Mouse (Mus musculus) ES-Bruce4 (cell line): ENCODE results near the gene Artn. TPM values are rescaled to one million over a fixed set of nuclear protein-coding genes. Genes with fewer than 3 reads are reported as not detected.

Experiments
- H3K27ac ChIP-seq: 2 replicates; pipeline ENCODE4 v1.5.1; 2012; ENCODE audit warnings: low read length, inconsistent platforms; ENCODE audit not compliant: insufficient read depth
- H3K27me3 ChIP-seq: 2 replicates; pipeline ENCODE4 v1.6.1; 2012; ENCODE audit warnings: mild to moderate bottlenecking, low read length, inconsistent platforms; ENCODE audit not compliant: control insufficient read depth, poor library complexity, insufficient read depth, severe bottlenecking
- H3K36me3 ChIP-seq: 2 replicates; pipeline ENCODE4 v1.6.1; 2012; ENCODE audit warnings: inconsistent platforms, mild to moderate bottlenecking, low read length, moderate library complexity; ENCODE audit not compliant: control insufficient read depth, poor library complexity, insufficient read depth, severe bottlenecking
- H3K4me1 ChIP-seq: one replicate; pipeline ENCODE4 v1.8.1; 2011; ENCODE audit warnings: low read length; ENCODE audit not compliant: control insufficient read depth, insufficient read depth
- H3K4me3 ChIP-seq: 2 replicates; pipeline ENCODE4 v1.5.1; 2011; ENCODE audit warnings: low read depth, mild to moderate bottlenecking, low read length
- H3K9ac ChIP-seq: 2 replicates; pipeline ENCODE4 v1.6.1; 2012; ENCODE audit warnings: low read depth, mild to moderate bottlenecking, inconsistent platforms; ENCODE audit not compliant: poor library complexity, severe bottlenecking
- H3K9me3 ChIP-seq: replicated peaks from 2 replicates; pipeline ENCODE4 v1.6.1; 2012; ENCODE audit warnings: mild to moderate bottlenecking, low read length, inconsistent platforms; ENCODE audit not compliant: control insufficient read depth, poor library complexity, insufficient read depth, severe bottlenecking
- CTCF ChIP-seq: IDR thresholded peaks from one replicate; pipeline ENCODE4 v1.8.1; 2011; ENCODE audit warnings: low read depth, low read length
- EP300 ChIP-seq: IDR thresholded peaks from 2 replicates; pipeline ENCODE4 v1.6.1; 2011; ENCODE audit warnings: low read depth, low read length; ENCODE audit not compliant: insufficient read depth
- POLR2A ChIP-seq: IDR thresholded peaks from one replicate; pipeline ENCODE4 v1.8.1; 2011; ENCODE audit warnings: low read length; ENCODE audit not compliant: insufficient read depth
- polyA plus RNA-seq: library from polyadenylated mRNA; stranded (reverse); fragments of >200 nt; gene quantifications from 2 replicates; pipeline ENCODE4 v1.2.4, GENCODE M21; 2011; ENCODE audit warnings: low read depth; ENCODE audit not compliant: missing spikeins, insufficient read depth, insufficient read length

Gene Artn
- polyA plus RNA-seq, 1 experiment: 6.1 TPM

DNA sequence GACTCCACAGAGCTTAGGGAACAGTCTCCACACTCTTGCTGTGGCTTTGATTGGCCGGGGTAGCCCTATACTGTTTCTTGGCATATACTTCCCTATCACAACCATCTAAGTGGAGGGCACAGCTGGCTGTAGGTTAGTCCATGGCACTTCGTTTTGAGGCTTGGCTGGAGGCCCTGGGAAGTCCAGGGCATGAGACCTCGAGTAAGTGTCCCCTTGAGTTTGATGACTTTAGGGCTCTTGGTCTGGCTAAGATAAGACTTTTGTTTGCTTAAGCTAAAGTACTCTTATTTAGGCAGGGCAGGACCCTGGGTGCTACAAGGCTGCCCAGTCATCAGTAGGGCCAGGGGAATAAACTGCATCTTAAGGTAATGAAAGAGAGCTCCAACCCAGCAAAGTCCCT, 31.5 kb downstream of the Artn start:
- Histone ChIP-seq H3K9me3 (no peaks in the 10 kb centered on the region), H3K4me1 (no peaks in the 10 kb centered on the region), H3K4me3 (no peak overlapping the region), H3K36me3 (peaks cover 11% of the 10 kb centered on the region), H3K27ac (no peak overlapping the region), H3K27me3 (no peaks in the 10 kb centered on the region), H3K9ac (no peak overlapping the region)
- TF ChIP-seq POLR2A: no peak
- TF ChIP-seq CTCF: no peak
- TF ChIP-seq EP300: no peak

- H3K27ac ChIP-seq: no peak overlapping the region
- peaks cover 3% of the 10 kb centered on the region; the same call in 1 of the 2 replicates for H3K36me3 ChIP-seq
- TF ChIP-seq CTCF (no peak), EP300 (no peak), POLR2A (no peak)
- no peak overlapping the region for H3K4me3 ChIP-seq
- H3K9me3 ChIP-seq: no peaks in the 10 kb centered on the region
- H3K4me1 ChIP-seq: peaks cover 2% of the 10 kb centered on the region
- no peak overlapping the region for H3K9ac ChIP-seq
- H3K27me3 ChIP-seq: no peaks in the 10 kb centered on the region
These were observed 33.5 kb downstream of the Artn start for GRCm38 (mm10) chr4:117896031-117896430.

DNA sequence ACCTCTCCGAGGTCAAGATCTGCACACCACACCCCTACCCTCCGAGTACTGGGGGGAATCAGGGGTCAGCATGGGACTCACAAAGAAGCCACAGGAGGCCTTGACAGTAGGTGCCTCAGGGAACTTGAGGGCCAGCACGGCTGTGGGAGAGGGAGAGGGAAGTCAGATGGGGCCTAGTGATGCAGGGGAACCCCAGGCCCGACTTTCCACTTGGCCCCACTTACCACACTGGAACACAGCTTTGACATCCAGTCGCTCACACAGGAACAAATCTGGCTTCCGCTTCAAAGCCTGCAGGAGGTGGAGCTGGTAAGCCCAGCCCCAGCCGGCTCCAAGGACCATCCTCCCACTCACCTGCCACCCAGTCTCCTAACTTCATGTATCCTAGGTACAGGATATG, 34.2 kb downstream of the Artn start:
- Histone ChIP-seq H3K27me3 (no peaks in the 10 kb centered on the region), H3K9ac (no peak overlapping the region), H3K4me3 (no peak overlapping the region), H3K36me3 (peaks cover 4% of the 10 kb centered on the region; the same call in 1 of the 2 replicates), H3K4me1 (peaks cover 2% of the 10 kb centered on the region), H3K9me3 (no peaks in the 10 kb centered on the region), H3K27ac (no peak overlapping the region)
- TF ChIP-seq CTCF (no peak), EP300 (no peak), POLR2A (no peak)

DNA sequence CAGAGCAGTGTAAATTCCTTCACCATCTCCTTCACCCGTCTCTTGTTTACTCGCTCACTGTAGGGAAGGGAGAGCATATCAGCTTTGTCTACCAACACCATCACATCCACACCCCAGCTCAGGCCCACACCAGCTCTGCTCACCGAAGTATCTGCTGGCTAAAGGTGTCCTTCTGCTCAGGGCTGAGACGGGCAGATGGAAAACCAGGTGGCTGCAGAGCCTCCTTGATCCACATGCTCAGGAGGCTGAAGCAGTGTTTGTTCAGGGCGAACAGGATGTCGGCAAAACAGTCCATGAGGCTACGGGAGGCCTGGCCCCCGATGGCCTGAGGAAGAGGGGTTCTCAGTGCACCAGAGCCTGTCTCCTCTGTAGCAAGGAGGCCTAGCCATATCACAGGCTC, 35.0 kb downstream of the Artn start:
- TF ChIP-seq POLR2A (no peak), CTCF (no peak), EP300 (no peak)
- Histone ChIP-seq H3K4me1 (peaks cover 2% of the 10 kb centered on the region), H3K4me3 (no peak overlapping the region), H3K9ac (no peak overlapping the region), H3K27me3 (no peaks in the 10 kb centered on the region), H3K9me3 (no peaks in the 10 kb centered on the region), H3K36me3 (peaks cover 7% of the 10 kb centered on the region; the same call in 1 of the 2 replicates), H3K27ac (no peak overlapping the region)

DNA sequence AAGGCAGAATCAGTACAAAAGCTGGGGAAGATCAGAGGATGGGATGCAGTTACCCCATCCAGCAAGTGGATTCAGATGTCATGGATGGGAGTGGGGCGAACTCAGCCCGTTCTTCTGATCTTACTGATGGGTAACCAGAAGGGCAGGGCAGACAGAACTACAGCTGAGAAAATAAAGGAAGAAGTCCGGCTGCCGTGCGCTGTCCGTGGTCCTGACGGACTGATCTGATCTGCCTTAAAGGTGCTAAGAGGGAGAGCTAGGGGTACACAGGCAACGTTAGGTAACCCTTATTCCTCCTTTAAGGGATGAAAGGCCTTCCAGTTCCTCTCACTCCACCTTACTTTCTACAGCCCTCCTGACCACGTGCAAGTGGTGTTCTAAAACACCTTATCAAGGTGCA, 36.2 kb downstream of the Artn start:
- TF ChIP-seq EP300: no peak
- no peak for TF ChIP-seq POLR2A
- TF ChIP-seq CTCF: no peak
- no peak overlapping the region for H3K9ac ChIP-seq
- no peak overlapping the region for H3K27ac ChIP-seq
- H3K4me3 ChIP-seq: no peak overlapping the region
- H3K4me1 ChIP-seq: peaks cover 2% of the 10 kb centered on the region
- H3K9me3 ChIP-seq: no peaks in the 10 kb centered on the region
- H3K36me3 ChIP-seq: peaks cover 8% of the 10 kb centered on the region; the same call in 1 of the 2 replicates
- no peaks in the 10 kb centered on the region for H3K27me3 ChIP-seq

DNA sequence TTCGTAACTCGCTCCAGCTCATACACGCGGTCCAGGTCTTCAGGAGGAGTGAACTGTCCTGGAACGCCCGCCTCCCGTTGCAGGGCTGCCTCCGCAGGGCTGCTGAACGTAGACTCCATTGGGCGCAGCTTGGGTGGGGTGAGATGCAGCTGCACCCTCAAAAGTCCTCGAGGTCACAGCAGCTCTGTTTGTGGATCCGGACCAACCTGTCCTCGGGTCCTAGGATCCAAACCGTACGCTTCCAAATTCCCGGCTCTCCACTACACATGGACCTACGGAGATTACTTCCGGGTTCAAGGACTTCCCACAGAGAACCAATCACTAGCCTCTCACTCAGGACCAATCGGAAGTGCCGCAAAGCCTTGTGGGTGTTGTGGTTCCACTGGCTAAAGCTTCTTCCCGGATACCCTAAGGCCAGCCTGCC, 37.8 kb downstream of the Artn start, which contains the start of gene Dph2:
TSS of gene Dph2 (minus strand) at position 295 of the 424 bp plus-strand sequence.
- H3K27ac ChIP-seq: no peak within 1 kb of the TSS
- peaks cover 8% of the 10 kb centered on the region; the same call in 1 of the 2 replicates for H3K36me3 ChIP-seq
- no peak for TF ChIP-seq CTCF

More for the DNA sequence above, 37.8 kb downstream of the Artn start, which contains the start of gene Dph2:
- no peaks in the 10 kb centered on the region for H3K27me3 ChIP-seq
- peaks cover 2% of the 10 kb centered on the region for H3K4me1 ChIP-seq
- H3K4me3 ChIP-seq: peak within 1 kb of the TSS; percentile 79
- H3K9ac ChIP-seq: peak within 1 kb of the TSS; percentile 72
- no peaks in the 10 kb centered on the region for H3K9me3 ChIP-seq
